Mouse (Mus musculus) CH12.LX (cell line): ENCODE measurements at regions not wholly inside any gene's neighbourhood (a gene's known extent, or its start where the extent isn't known, plus 50 kb on each side); places are given as distances from the start of the nearest gene placed in this dataset.

Source experiments
- DNase-seq: peaks from one replicate; pipeline ENCODE4 v3.0.0-alpha.2; 2013; ENCODE audit errors: extremely low read depth
- H3K27ac ChIP-seq: 2 replicates; pipeline ENCODE4 v1.5.1; 2012; ENCODE audit warnings: low read depth, mild to moderate bottlenecking, control low read depth, moderate library complexity; ENCODE audit not compliant: insufficient read depth
- H3K27me3 ChIP-seq: replicated peaks from 2 replicates; pipeline ENCODE3; 2012; ENCODE audit warnings: inconsistent platforms
- H3K36me3 ChIP-seq, 2 experiments: replicated peaks in 1 of 2; 2 replicates each; pipeline versions ENCODE3 to v1.6.1; 2012; ENCODE audit warnings: inconsistent platforms in 1 of 2, low read length in 1 of 2, mild to moderate bottlenecking in 1 of 2, mixed read lengths in 1 of 2, moderate library complexity in 1 of 2; ENCODE audit not compliant: control insufficient read depth in 1 of 2, insufficient read depth in 1 of 2
- H3K4me1 ChIP-seq, 2 experiments: 2 replicates each; pipeline ENCODE4 v1.6.1; 2012; ENCODE audit warnings: inconsistent platforms in 1 of 2, moderate library complexity in 1 of 2; ENCODE audit not compliant: insufficient read depth in 2 of 2, control insufficient read depth in 1 of 2
- H3K4me2 ChIP-seq: 2 replicates; pipeline ENCODE4 v1.6.1; 2012; ENCODE audit warnings: low read depth, mild to moderate bottlenecking, control low read depth; ENCODE audit not compliant: poor library complexity, insufficient read depth, severe bottlenecking
- H3K4me3 ChIP-seq, 3 experiments: fragments of 150-350 bp in 1 of 3; sonication (generic) in 1 of 3; replicated peaks in 1 of 3; 2 replicates each; pipeline versions ENCODE3 to v1.5.1; 2011 to 2012; ENCODE audit warnings: low read depth in 2 of 3, low read length in 2 of 3, mild to moderate bottlenecking in 2 of 3, moderate library complexity in 2 of 3, control low read depth in 1 of 3, improper control_type of control experiment in 1 of 3, inconsistent platforms in 1 of 3, mixed read lengths in 1 of 3; ENCODE audit not compliant: poor library complexity in 1 of 3
- H3K79me2 ChIP-seq: replicated peaks from 2 replicates; pipeline ENCODE4 v1.6.1; 2012; ENCODE audit warnings: mild to moderate bottlenecking, moderate library complexity; ENCODE audit not compliant: control insufficient read depth, poor library complexity, insufficient read depth, severe bottlenecking; ENCODE audit errors: extremely low read depth
- H3K9ac ChIP-seq: 2 replicates; pipeline ENCODE4 v1.6.1; 2012; ENCODE audit warnings: low read depth, mild to moderate bottlenecking, control low read depth, moderate library complexity; ENCODE audit not compliant: insufficient read depth
- H3K9me3 ChIP-seq: replicated peaks from 2 replicates; pipeline ENCODE3; 2012; ENCODE audit warnings: low read length, inconsistent platforms, mixed read lengths
- ETS1 ChIP-seq: conservative IDR thresholded peaks from 2 replicates; pipeline ENCODE4 v1.6.1; 2012; ENCODE audit warnings: low read depth, mild to moderate bottlenecking, inconsistent platforms, low read length, improper control_type of control experiment, moderate library complexity
- GABPA ChIP-seq: IDR thresholded peaks from 2 replicates; pipeline ENCODE4 v1.6.1; 2012; ENCODE audit warnings: low read depth, low read length, improper control_type of control experiment, inconsistent platforms; ENCODE audit not compliant: insufficient replicate concordance
- IRF4 ChIP-seq: IDR thresholded peaks from 2 replicates; pipeline ENCODE4 v1.6.1; 2014; ENCODE audit warnings: low read depth, mild to moderate bottlenecking, inconsistent platforms, low read length, improper control_type of control experiment
- MAX ChIP-seq: IDR thresholded peaks from 2 replicates; pipeline ENCODE4 v1.6.1; 2011; ENCODE audit warnings: low read length, improper control_type of control experiment
- POLR2A ChIP-seq: IDR thresholded peaks from 2 replicates; pipeline ENCODE4 v1.6.1; 2011; ENCODE audit warnings: low read depth, mild to moderate bottlenecking, improper control_type of control experiment, low read length
- POLR2AphosphoS2 ChIP-seq: IDR thresholded peaks from 2 replicates; pipeline ENCODE4 v1.6.1; 2011; ENCODE audit warnings: low read depth, low read length, improper control_type of control experiment
- SMC3 ChIP-seq: IDR thresholded peaks from 2 replicates; pipeline ENCODE4 v1.6.1; 2011; ENCODE audit warnings: low read depth, low read length, improper control_type of control experiment
- TCF12 ChIP-seq: IDR thresholded peaks from 2 replicates; pipeline ENCODE4 v1.6.1; 2014; ENCODE audit warnings: low read depth, mild to moderate bottlenecking, inconsistent platforms, low read length, improper control_type of control experiment
- UBTF ChIP-seq: IDR thresholded peaks from 2 replicates; pipeline ENCODE4 v1.6.1; 2012; ENCODE audit warnings: low read depth, mild to moderate bottlenecking, inconsistent platforms, low read length, improper control_type of control experiment, moderate library complexity
- ZC3H11A ChIP-seq: IDR thresholded peaks from 2 replicates; pipeline ENCODE4 v1.6.1; 2012; ENCODE audit warnings: low read depth, mild to moderate bottlenecking, inconsistent platforms, low read length, improper control_type of control experiment
- ZMIZ1 ChIP-seq: IDR thresholded peaks from 2 replicates; pipeline ENCODE4 v1.6.1; 2012; ENCODE audit warnings: low read depth, mild to moderate bottlenecking, inconsistent platforms, low read length, improper control_type of control experiment
- ZNF384 ChIP-seq: IDR thresholded peaks from 2 replicates; pipeline ENCODE4 v1.6.1; 2012; ENCODE audit warnings: low read depth, low read length, improper control_type of control experiment, inconsistent platforms
- dilution Hi-C: fragments of 300-500 bp; cut with MboI; formaldehyde crosslinking; loops from 2 replicates; pipeline ENCODE4 v1.14.3; 2020; ENCODE audit warnings: low sequenced_read_pairs; ENCODE audit not compliant: extremely low pct_unique_long_range_greater_than_20kb, extremely low pct_ligation_motif_present
- in situ Hi-C: fragments of 300-500 bp; cut with MboI; formaldehyde crosslinking; loops from 3 replicates; pipeline ENCODE4 v1.14.3; 2019; ENCODE audit warnings: low sequenced_read_pairs, low pct_ligation_motif_present, low pct_unique_long_range_greater_than_20kb, mixed read lengths

- no peak for DNase-seq
- Histone ChIP-seq H3K27ac (no peak overlapping the region), H3K27me3 (no peaks in the 10 kb centered on the region), H3K4me1 (no peaks in the 10 kb centered on the region), H3K79me2 (no peaks in the 10 kb centered on the region), H3K9me3 (peaks cover 29% of the 10 kb centered on the region), H3K4me2 (no peak overlapping the region), H3K4me3 (no peak overlapping the region), H3K9ac (no peak overlapping the region), H3K36me3 (no peaks in the 10 kb centered on the region)
- TF ChIP-seq POLR2AphosphoS2 (no peak), ETS1 (no peak), TCF12 (no peak), IRF4 (no peak), MAX (no peak), POLR2A (no peak)
- dilution Hi-C loops (no loop called here), in situ Hi-C loops (no loop called here)
Measured at GRCm38 (mm10) chr10:99699498-99699897, 60.0 kb downstream of the Csl start.

- Histone ChIP-seq H3K4me1 (no peaks in the 10 kb centered on the region), H3K36me3 (no peaks in the 10 kb centered on the region), H3K4me2 (no peak overlapping the region), H3K27ac (no peak overlapping the region)
- TF ChIP-seq UBTF, result no peak
- no peak for TF ChIP-seq GABPA
- TF ChIP-seq ZC3H11A, result no peak
- TF ChIP-seq SMC3, result no peak
- TF ChIP-seq ZMIZ1, result no peak
- no peak for TF ChIP-seq ZNF384
- TF ChIP-seq, all 38 proteins: peak for 0
- in situ Hi-C loops, result no loop called here
- peaks cover 30% of the 10 kb centered on the region for H3K9me3 ChIP-seq
- no peak for DNase-seq
- no peaks in the 10 kb centered on the region for H3K79me2 ChIP-seq
- H3K9ac ChIP-seq, result no peak overlapping the region
- dilution Hi-C loops, result no loop called here
- H3K27me3 ChIP-seq, result no peaks in the 10 kb centered on the region
- H3K4me3 ChIP-seq, result no peak overlapping the region
Measured at GRCm38 (mm10) chr10:99700052-99700777, 59.2 kb downstream of the Csl start.
